ENCODE assay signal across 8 mouse cellular contexts in the genomic region with DNA sequence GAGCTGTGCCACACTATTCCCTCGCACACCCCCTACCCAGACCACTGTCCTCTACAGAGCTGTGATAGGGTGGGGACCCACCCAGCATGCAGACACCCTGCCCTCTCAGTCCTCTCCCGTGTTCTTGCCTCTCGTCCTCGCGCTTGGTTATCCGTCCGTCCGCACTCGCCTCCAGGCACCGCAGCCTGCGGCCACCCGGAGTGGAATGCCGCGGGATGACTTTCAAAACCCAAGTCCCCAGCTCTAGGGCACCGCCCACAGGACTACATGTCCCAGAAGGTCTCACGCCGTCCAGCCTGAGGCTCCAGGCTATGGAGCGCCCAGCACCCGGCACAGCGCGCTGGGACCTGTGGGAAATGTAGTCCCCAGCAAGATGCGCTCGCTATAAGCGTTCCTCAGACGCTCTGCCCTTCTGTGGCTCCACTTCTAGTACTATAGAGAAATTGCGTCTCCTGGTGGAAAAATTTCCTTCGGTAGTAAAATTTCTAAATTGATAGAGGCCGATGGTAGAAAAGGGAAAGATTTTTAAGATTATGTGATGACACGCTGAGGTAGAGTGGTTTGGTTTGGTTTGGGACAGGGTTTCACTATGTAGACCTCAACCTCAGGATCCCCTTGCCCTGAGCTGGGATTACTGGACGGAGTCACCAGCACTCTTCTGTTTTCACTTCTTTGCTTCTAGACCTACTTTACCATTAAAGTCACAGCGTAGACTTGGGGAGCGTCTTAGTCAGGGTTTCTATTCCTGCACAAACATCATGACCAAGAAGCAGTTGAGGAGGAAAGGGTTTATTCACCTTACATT. TPM values are rescaled to one million over a fixed set of nuclear protein-coding genes. Genes with fewer than 3 reads are reported as not detected.
DNase-seq lines count a peak whose midpoint lies in the region; ATAC-seq lines count a peak whose summit lies in the region.

A gene (minus strand): TSS at position 210 of the 805 bp plus-strand sequence.

- peak; percentile 100 for ATAC-seq in hindbrain, embryonic 14.5 days (ENCODE audit: low FRiP score)
- ATAC-seq in granulocyte monocyte progenitor cell, adult 5-6 weeks (replicated peaks; ENCODE audit: poor library complexity, severe bottlenecking) = no peak

- H3K9me3 ChIP-seq in hindbrain, embryonic 14.5 days (ENCODE audit: control insufficient read depth, low read length) = no peaks in the 10 kb centered on the region

- no peaks in the 10 kb centered on the region for H3K27me3 ChIP-seq in hindbrain, embryonic 14.5 days (ENCODE audit: control insufficient read depth, insufficient read depth, low read length)

- peak within 1 kb of the TSS; percentile 37; the same call in 1 of the 2 replicates for H3K9ac ChIP-seq in hindbrain, embryonic 14.5 days

- peak within 1 kb of the TSS; percentile 38 for H3K4me3 ChIP-seq in hindbrain, embryonic 14.5 days (replicated peaks; ENCODE audit: low read length)

- WGBS in hindbrain, embryonic 14.5 days = 11% methylated on average over 32 of the region's 32 CpGs

- DNase-seq in R1 (ENCODE audit: low read depth, low spot score) = peak; percentile 94
- DNase-seq in cerebellum, postnatal 36 days = peak; percentile 84 to 85
- peak; percentile 85 for DNase-seq in gastrocnemius, adult 18-20 months (ENCODE audit: low spot score)
- DNase-seq in hindbrain, embryonic 14.5 days (ENCODE audit: low spot score) = peak; percentile 89
- peak; percentile 81 to 86 for DNase-seq in layer of hippocampus, postnatal 36 days
- DNase-seq in lung, postnatal 10 days = peak; percentile 92
- peak; percentile 94 to 95 for DNase-seq in right cerebral cortex, postnatal 10 days (ENCODE audit: low spot score in 2 of 2)

- no peak within 1 kb of the TSS for H3K27ac ChIP-seq in hindbrain, embryonic 14.5 days

- peak within 1 kb of the TSS; percentile 67 for H3K4me2 ChIP-seq in hindbrain, embryonic 14.5 days (replicated peaks)

- H3K4me1 ChIP-seq in hindbrain, embryonic 14.5 days (replicated peaks; ENCODE audit: control insufficient read depth, insufficient read depth, low read length) = no peaks in the 10 kb centered on the region

- no peaks in the 10 kb centered on the region for H3K36me3 ChIP-seq in hindbrain, embryonic 14.5 days (replicated peaks; ENCODE audit: control insufficient read depth, insufficient read depth)

RNA-seq across cellular contexts. Expression of the gene that starts here (rescaled TPM):
- 1 to 10 TPM; 2.4 to 6.0 TPM for total RNA-seq in gastrocnemius, adult 18-20 months (2021)
- polyA plus RNA-seq in hindbrain, embryonic 14.5 days (2014; fragmentation: Nextera tagmentation; extraction: Ambion mirVana) = 7.1 and 7.5 TPM in 2 replicates
- 10 to 100 TPM in 1 of 2 experiments, 1 to 10 TPM in 1; 8.9 to 10.5 TPM for total RNA-seq in layer of hippocampus, postnatal 36 days (2021)
- not detected in 2 replicates for total RNA-seq in granulocyte monocyte progenitor cell, adult 5-6 weeks (2014; fragmentation: Nextera tagmentation)
- not detected in 2 replicates for total RNA-seq in granulocyte monocyte progenitor cell, adult 5-6 weeks (2017)
